Mouse (Mus musculus): ENCODE results near the gene Dnase1l3.

DNA sequence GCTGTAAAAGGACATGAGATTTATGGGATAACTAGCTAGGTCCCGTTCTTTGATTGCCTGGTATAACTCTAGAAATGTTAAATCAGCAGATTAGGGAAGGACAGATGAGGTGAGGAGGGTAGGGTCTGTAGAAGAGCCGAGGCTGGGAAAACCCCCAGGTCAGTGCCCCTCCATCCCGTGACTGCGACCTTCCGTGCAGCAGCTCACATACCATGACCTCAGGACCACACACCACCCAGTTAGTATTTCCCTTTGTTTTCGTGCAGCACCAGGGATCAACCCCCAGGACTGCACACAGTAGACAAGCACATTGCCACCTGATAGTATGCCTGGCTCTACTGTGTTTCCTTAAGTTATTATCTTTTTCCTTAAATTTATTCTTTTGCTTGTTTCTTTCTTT is 30.1 kb upstream of the Dnase1l3 start:
- TF ChIP-seq CTCF (IDR thresholded peaks at IDR 0.05; ENCODE audit: extremely low read depth, insufficient read depth, insufficient read length, insufficient replicate concordance) (no peak), POLR2A (IDR thresholded peaks at IDR 0.05; ENCODE audit: low read depth, low read length) (no peak)

Data from spleen, adult 2 months (tissue).